In genomic region chr1:83959756-83960155, GRCm38 (mm10) we compare ENCODE assay signal across 20 mouse cellular contexts.
DNase-seq lines count a peak whose midpoint lies in the region; ATAC-seq and TF ChIP-seq lines count a peak whose summit lies in the region.
"Had no signal": no experiment of that assay in that cellular context is flagged by ENCODE, and none has a peak within 500 bp of the region (broad histone marks: within the 10 kb centered on the region; RNA-seq: fewer than 3 reads in every experiment).

No protein-coding gene starts in this region.

- H3K27ac ChIP-seq in lung, postnatal 0 days (ENCODE audit: low read length): no peak overlapping the region
- H3K27ac ChIP-seq: embryonic facial prominence, embryonic 12.5 days; forebrain, embryonic 15.5 days; hindbrain, embryonic 12.5 days had no signal

- H3K36me3 ChIP-seq in lung, postnatal 0 days (ENCODE audit: insufficient read depth, low read length): no peaks in the 10 kb centered on the region
- H3K36me3 ChIP-seq: embryonic facial prominence, embryonic 12.5 days; forebrain, embryonic 15.5 days; hindbrain, embryonic 12.5 days had no signal

- ATAC-seq in lung, postnatal 0 days: peak; percentile 57
- ATAC-seq: forebrain, embryonic 15.5 days; hindbrain, embryonic 16.5 days had no signal

- no peak for DNase-seq in lung, postnatal 0 days (ENCODE audit: low spot score)
- DNase-seq in lung, postnatal 36 days: no peak
- DNase-seq in adrenal gland, adult 2 months: peak; percentile 68
- DNase-seq in adrenal gland, postnatal 14 days: peak; percentile 39
- DNase-seq in retina, postnatal 1 day: peak; percentile 59
- no peak for DNase-seq in T-cell, adult 2 months (ENCODE audit: low spot score)
- DNase-seq in right cerebral cortex, postnatal 4 days: no peak
- DNase-seq in yolk sac, embryonic 10.5 days (ENCODE audit: low spot score): no peak
- DNase-seq: cerebellum, adult 11 months; cerebellum, adult 8-10 months; cerebellum, postnatal 14 days; embryo, embryonic 11 days; gastrocnemius, postnatal 36 days; heart, adult 11 months; heart, postnatal 10 days; heart, postnatal 4 days had no signal

- WGBS in lung, postnatal 0 days: 56% methylated on average over 4 of the region's 4 CpGs

- no peak overlapping the region for H3K4me3 ChIP-seq in lung, postnatal 0 days (ENCODE audit: low read depth, low read length)
- H3K4me3 ChIP-seq: embryonic facial prominence, embryonic 12.5 days; forebrain, embryonic 15.5 days; hindbrain, embryonic 12.5 days had no signal

- H3K4me1 ChIP-seq in lung, postnatal 0 days (ENCODE audit: insufficient read depth, low read depth, low read length): no peaks in the 10 kb centered on the region
- H3K4me1 ChIP-seq: embryonic facial prominence, embryonic 12.5 days; forebrain, embryonic 15.5 days; hindbrain, embryonic 12.5 days had no signal

- H3K9me3 ChIP-seq in lung, postnatal 0 days (ENCODE audit: low read length): no peaks in the 10 kb centered on the region
- H3K9me3 ChIP-seq: embryonic facial prominence, embryonic 12.5 days; forebrain, embryonic 15.5 days; hindbrain, embryonic 12.5 days had no signal

- peak; percentile 44; the same call in 1 of the 2 replicates for TF ChIP-seq EP300 in lung, postnatal 0 days (IDR thresholded peaks at IDR 0.05)

- no peak overlapping the region for H3K9ac ChIP-seq in lung, postnatal 0 days (replicated peaks; ENCODE audit: low read depth)
- H3K9ac ChIP-seq: embryonic facial prominence, embryonic 12.5 days; forebrain, embryonic 15.5 days; hindbrain, embryonic 12.5 days had no signal

- H3K27me3 ChIP-seq in lung, postnatal 0 days (replicated peaks; ENCODE audit: insufficient read depth, low read length): no peaks in the 10 kb centered on the region
- H3K27me3 ChIP-seq: embryonic facial prominence, embryonic 12.5 days; forebrain, embryonic 15.5 days; hindbrain, embryonic 12.5 days had no signal

- TF ChIP-seq CTCF in lung, postnatal 0 days (IDR thresholded peaks at IDR 0.05): no peak

- H3K4me2 ChIP-seq in lung, postnatal 0 days (replicated peaks; ENCODE audit: low read depth, low read length): no peak overlapping the region
- H3K4me2 ChIP-seq: embryonic facial prominence, embryonic 12.5 days; forebrain, embryonic 15.5 days; hindbrain, embryonic 12.5 days had no signal

Comparison
In these comparisons a context has a peak if more than half of its experiments do, and no peak if none do; other contexts are left out.
1. DNase-seq: peak in adrenal gland, adult 2 months (single experiment), adrenal gland, postnatal 14 days (single experiment) and retina, postnatal 1 day (single experiment); none in lung, postnatal 0 days (single experiment), lung, postnatal 36 days (single experiment), T-cell, adult 2 months (single experiment), right cerebral cortex, postnatal 4 days (single experiment) and yolk sac, embryonic 10.5 days (single experiment).